Mouse (Mus musculus) bone marrow macrophage, adult 2 months (primary cell): Measurements from ENCODE around the gene Aym1.

Source experiments
- CTCF ChIP-seq: IDR thresholded peaks from 2 replicates; pipeline ENCODE4 v1.5.1; 2012; ENCODE audit warnings: low read depth, mild to moderate bottlenecking, low read length, moderate library complexity
- POLR2A ChIP-seq: IDR thresholded peaks from 2 replicates; pipeline ENCODE4 v1.6.1; 2012; ENCODE audit warnings: mild to moderate bottlenecking, low read depth, low read length, borderline replicate concordance

DNA sequence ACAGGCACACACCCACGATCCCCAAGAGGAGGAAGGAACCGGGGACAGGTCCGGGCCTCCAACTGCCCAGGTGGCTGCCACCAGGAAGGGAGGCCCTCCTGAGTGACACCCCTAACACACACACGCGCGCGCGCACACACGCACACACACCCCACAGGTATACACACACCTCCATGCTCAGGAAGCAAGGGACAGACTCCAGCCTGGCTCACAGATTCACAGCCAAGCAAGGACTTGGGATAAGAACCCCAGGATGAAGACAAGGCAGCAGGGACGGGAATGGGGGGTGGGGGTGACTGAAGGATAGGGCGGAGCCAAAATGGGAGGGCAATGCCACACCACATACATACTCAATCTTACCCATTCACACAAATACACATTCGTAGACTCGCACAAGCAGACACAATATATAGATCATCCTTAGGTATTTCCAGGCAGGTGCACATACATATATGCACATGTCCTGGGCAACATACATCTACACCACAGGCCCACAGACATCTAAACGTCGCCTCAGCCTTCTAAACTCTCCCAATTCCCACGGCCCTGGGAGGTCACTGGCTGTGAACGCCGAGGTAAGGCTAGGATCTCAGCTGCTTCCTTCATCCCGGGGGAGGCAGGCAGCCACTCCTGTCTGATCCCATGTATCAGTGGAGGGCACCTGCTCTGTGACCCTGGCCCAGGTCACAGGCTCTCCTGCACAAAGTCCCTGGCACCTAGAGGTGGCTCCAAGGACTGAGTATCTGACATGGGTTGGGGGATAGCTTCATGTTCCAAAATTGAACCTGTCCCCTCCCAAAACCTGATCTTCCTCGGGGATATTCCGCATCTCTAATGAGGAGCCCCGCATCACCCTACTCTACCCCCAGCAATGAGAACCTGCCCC, 47.4 kb upstream of the Aym1 start:
- TF ChIP-seq CTCF (no peak), POLR2A (no peak)
